Mouse (Mus musculus) lung, postnatal 10 days (tissue): ENCODE data around the gene Gm20835.
"Not testable (repeated sequence)": the region's sequence is repeated elsewhere in the genome, so short reads cannot be mapped to it uniquely, and the experiment has no call there.

ENCODE experiments used
- DNase-seq: peaks from one replicate; pipeline ENCODE4 v3.0.0; 2021

Gene Gm20835

DNA sequence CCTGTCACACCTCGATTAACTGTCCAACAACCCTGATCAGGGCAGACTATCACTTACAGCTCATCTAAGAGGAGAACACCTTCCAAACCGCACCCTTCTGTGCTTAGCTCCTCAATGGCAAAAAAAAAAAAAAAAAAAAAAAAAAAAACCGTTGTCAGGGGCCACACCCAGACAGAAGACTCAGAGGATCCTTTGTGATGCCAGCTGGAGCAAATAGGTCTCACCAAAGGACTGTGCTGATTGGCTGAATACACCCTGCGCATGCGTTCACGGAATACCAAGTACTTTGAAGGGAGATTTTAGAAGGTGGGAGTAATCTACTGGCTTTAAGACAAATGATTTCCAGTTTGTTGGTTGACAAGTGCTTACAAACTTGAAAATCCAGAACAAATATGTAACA is at the start of gene Gm20835:
Gene Gm20835 (minus strand): TSS at position 101 of the 400 bp plus-strand sequence.
- not testable (repeated sequence) for DNase-seq
